Mouse (Mus musculus) stomach, postnatal 0 days (tissue): ENCODE data around the gene Atp8a2.

Experiments
- CTCF ChIP-seq: IDR thresholded peaks from 2 replicates; pipeline ENCODE4 v1.5.1; 2016; ENCODE audit warnings: antibody characterized with exemption, low read depth, mild to moderate bottlenecking, moderate library complexity
- EP300 ChIP-seq: optimal IDR thresholded peaks from 2 replicates; pipeline ENCODE3; 2016; ENCODE audit warnings: antibody characterized with exemption

DNA sequence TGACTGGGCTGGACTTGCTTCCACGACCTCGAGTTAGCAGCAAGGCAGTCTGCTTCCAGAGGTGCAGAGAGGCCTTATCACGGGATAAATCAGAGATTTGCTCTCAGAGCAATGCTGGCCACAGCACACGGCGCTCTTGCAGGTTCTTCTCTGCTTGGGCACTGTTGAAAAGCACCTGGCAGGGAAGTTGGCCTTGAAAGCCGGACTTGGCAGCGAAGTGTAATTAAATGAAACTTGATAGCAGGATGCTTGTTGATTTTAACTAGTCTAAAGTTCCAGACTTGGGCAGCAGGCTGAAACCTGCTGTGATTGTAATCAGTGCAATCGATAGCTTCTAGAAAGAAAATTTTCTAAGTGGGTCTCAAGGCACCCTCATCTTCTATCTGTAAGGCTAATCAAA lies 237.3 kb downstream of the Atp8a2 start:
- TF ChIP-seq CTCF (no peak), EP300 (no peak)
